Mouse (Mus musculus) forebrain, embryonic 14.5 days (tissue): ENCODE measurements around the gene Tap2. TPM values are rescaled to one million over a fixed set of nuclear protein-coding genes. Genes with fewer than 3 reads are reported as not detected.

ENCODE experiments used
- ATAC-seq: fragments of 200-750 bp; cut with Nextera tagmentation; 2 replicates; pipeline ENCODE4 v1.8.0; 2017; ENCODE audit warnings: mild to moderate bottlenecking, moderate library complexity
- DNase-seq: peaks from one replicate; pipeline ENCODE4 v3.0.0-alpha.2; 2015; ENCODE audit warnings: low spot score
- H3K27ac ChIP-seq: fragments of 300-500 bp; sonication (generic); 2 replicates; pipeline ENCODE4 v1.5.1; 2014; ENCODE audit warnings: low read depth, mild to moderate bottlenecking, control low read depth, low read length, moderate library complexity
- H3K27me3 ChIP-seq: fragments of 300-500 bp; sonication (generic); replicated peaks from 2 replicates; pipeline ENCODE4 v1.6.1; 2014; ENCODE audit warnings: low read length, control low read depth, mixed read lengths; ENCODE audit not compliant: control insufficient read depth, insufficient read depth
- H3K36me3 ChIP-seq: fragments of 300-500 bp; sonication (generic); 2 replicates; pipeline ENCODE4 v1.6.1; 2014; ENCODE audit warnings: low read length, control low read depth; ENCODE audit not compliant: control insufficient read depth, insufficient read depth
- H3K4me1 ChIP-seq: fragments of 300-500 bp; sonication (generic); 2 replicates; pipeline ENCODE4 v1.6.1; 2014; ENCODE audit warnings: antibody characterized with exemption, low read length, control low read depth; ENCODE audit not compliant: control insufficient read depth, insufficient read depth
- H3K4me2 ChIP-seq: fragments of 300-500 bp; sonication (generic); 2 replicates; pipeline ENCODE4 v1.6.1; 2014; ENCODE audit warnings: mild to moderate bottlenecking, control low read depth, low read length
- H3K4me3 ChIP-seq: fragments of 300-500 bp; sonication (generic); 2 replicates; pipeline ENCODE4 v1.5.1; 2014; ENCODE audit warnings: low read depth, low read length, control low read depth
- H3K9ac ChIP-seq: fragments of 300-500 bp; sonication (generic); 2 replicates; pipeline ENCODE4 v1.6.1; 2014; ENCODE audit warnings: mild to moderate bottlenecking, low read length, control low read depth, moderate library complexity
- H3K9me3 ChIP-seq: fragments of 300-500 bp; sonication (generic); replicated peaks from 2 replicates; pipeline ENCODE4 v1.6.1; 2016; ENCODE audit warnings: low read length, control low read depth, mixed read lengths; ENCODE audit not compliant: control insufficient read depth
- WGBS: fragments of 180-500 bp; shearing (Covaris S2); extraction: QIAGEN DNeasy Blood & Tissue Kit; methylation state at CpG from one replicate; pipeline ENCODE4 v1.1.7; 2014; 5-methylcytosine and 5-hydroxymethylcytosine counted together
- polyA plus RNA-seq: library from polyadenylated mRNA; unstranded; fragments of >200 nt; fragmentation: Nextera tagmentation; extraction: Ambion mirVana; gene quantifications from 2 replicates; pipeline ENCODE4 v1.2.1, GENCODE M21; 2014

Gene Tap2
- polyA plus RNA-seq, 1 experiment from 2014 or later: 0.28 TPM

- H3K4me2 ChIP-seq: no peak overlapping the region
- no peaks in the 10 kb centered on the region for H3K36me3 ChIP-seq
- DNase-seq (no peak), ATAC-seq (no peak)
- 0 out of 2 replicates have a peak, but pooled peaks cover 2% of the 10 kb centered on the region for H3K9me3 ChIP-seq
- H3K27ac ChIP-seq: no peak overlapping the region
- no peaks in the 10 kb centered on the region for H3K27me3 ChIP-seq
- H3K4me1 ChIP-seq: no peaks in the 10 kb centered on the region
- WGBS: 70% methylated on average over 4 of the region's 4 CpGs
- H3K4me3 ChIP-seq: no peak overlapping the region
- no peak overlapping the region for H3K9ac ChIP-seq
Measured at GRCm38 (mm10) chr17:34177179-34177578, 26.1 kb upstream of the Tap2 start.

GRCm38 (mm10) chr17:34179019-34179418 is 24.3 kb upstream of the Tap2 start:
- Histone ChIP-seq H3K9ac (no peak overlapping the region), H3K9me3 (0 out of 2 replicates have a peak, but pooled peaks cover 2% of the 10 kb centered on the region), H3K27ac (no peak overlapping the region), H3K4me2 (no peak overlapping the region), H3K4me3 (no peak overlapping the region), H3K4me1 (no peaks in the 10 kb centered on the region), H3K36me3 (no peaks in the 10 kb centered on the region), H3K27me3 (0 out of 2 replicates have a peak, but pooled peaks cover 2% of the 10 kb centered on the region)
- no peak for ATAC-seq
- WGBS: 70% methylated on average over 6 of the region's 6 CpGs
- no peak for DNase-seq

- 76% methylated on average over 13 of the region's 13 CpGs for WGBS
- Histone ChIP-seq H3K4me1 (no peaks in the 10 kb centered on the region), H3K9ac (no peak overlapping the region), H3K27ac (no peak overlapping the region), H3K36me3 (no peaks in the 10 kb centered on the region), H3K4me3 (no peak overlapping the region), H3K4me2 (no peak overlapping the region), H3K9me3 (0 out of 2 replicates have a peak, but pooled peaks cover 2% of the 10 kb centered on the region), H3K27me3 (0 out of 2 replicates have a peak, but pooled peaks cover 3% of the 10 kb centered on the region)
- no peak for DNase-seq
- ATAC-seq: no peak
Measured at GRCm38 (mm10) chr17:34179913-34180859, 23.1 kb upstream of the Tap2 start.

- ATAC-seq (no peak), DNase-seq (no peak)
- Histone ChIP-seq H3K27me3 (peaks cover 26% of the 10 kb centered on the region), H3K9ac (no peak overlapping the region), H3K4me3 (no peak overlapping the region), H3K4me2 (no peak overlapping the region), H3K4me1 (peaks cover 9% of the 10 kb centered on the region), H3K9me3 (no peaks in the 10 kb centered on the region), H3K36me3 (no peaks in the 10 kb centered on the region), H3K27ac (no peak overlapping the region)
- WGBS: 77% methylated on average over 15 of the region's 15 CpGs
Measured at GRCm38 (mm10) chr17:34183564-34184219, 19.6 kb upstream of the Tap2 start.

GRCm38 (mm10) chr17:34185526-34185925 is 17.8 kb upstream of the Tap2 start:
- Histone ChIP-seq H3K4me3 (no peak overlapping the region), H3K27me3 (peaks cover 32% of the 10 kb centered on the region), H3K4me2 (no peak overlapping the region), H3K36me3 (no peaks in the 10 kb centered on the region), H3K9me3 (no peaks in the 10 kb centered on the region), H3K4me1 (peaks cover 9% of the 10 kb centered on the region), H3K27ac (no peak overlapping the region), H3K9ac (no peak overlapping the region)
- 89% methylated on average over 9 of the region's 9 CpGs for WGBS
- ATAC-seq (no peak), DNase-seq (no peak)

GRCm38 (mm10) chr17:34186885-34187260 is 16.5 kb upstream of the Tap2 start:
- Histone ChIP-seq H3K4me3 (peak overlapping the region; percentile 39), H3K27ac (no peak overlapping the region), H3K4me1 (peaks cover 9% of the 10 kb centered on the region), H3K36me3 (no peaks in the 10 kb centered on the region), H3K9me3 (no peaks in the 10 kb centered on the region), H3K27me3 (peaks cover 34% of the 10 kb centered on the region), H3K4me2 (peak overlapping the region; percentile 78), H3K9ac (peak overlapping the region; percentile 61; the same call in 1 of the 2 replicates)
- ATAC-seq (no peak), DNase-seq (no peak)
- WGBS: 2% methylated on average over 14 of the region's 14 CpGs

- Histone ChIP-seq H3K9me3 (no peaks in the 10 kb centered on the region), H3K27ac (no peak within 1 kb of the TSS), H3K4me3 (peak within 1 kb of the TSS; percentile 39), H3K4me2 (peak within 1 kb of the TSS; percentile 78), H3K9ac (peak within 1 kb of the TSS; percentile 61), H3K36me3 (no peaks in the 10 kb centered on the region), H3K4me1 (peaks cover 9% of the 10 kb centered on the region), H3K27me3 (peaks cover 36% of the 10 kb centered on the region)
- under 1% methylated on average over 46 of the region's 46 CpGs for WGBS
- DNase-seq: peak; percentile 96
- ATAC-seq: peak; percentile 98
Measured at GRCm38 (mm10) chr17:34187261-34187916, 15.9 kb upstream of the Tap2 start, which contains the start of the genes Tap1 and Psmb9. Tap1 (plus strand) TSS chr17:34187553. Psmb9 (minus strand) TSS chr17:34187764.

GRCm38 (mm10) chr17:34188010-34188409 is 15.3 kb upstream of the Tap2 start:
- WGBS: 3% methylated on average over 20 of the region's 20 CpGs
- Histone ChIP-seq H3K9me3 (no peaks in the 10 kb centered on the region), H3K4me3 (peak overlapping the region; percentile 39), H3K4me2 (peak overlapping the region; percentile 78), H3K4me1 (peaks cover 9% of the 10 kb centered on the region), H3K27me3 (peaks cover 42% of the 10 kb centered on the region), H3K36me3 (no peaks in the 10 kb centered on the region), H3K9ac (peak overlapping the region; percentile 61), H3K27ac (no peak overlapping the region)
- ATAC-seq (peak; percentile 8; the same call in 1 of the 2 replicates), DNase-seq (no peak)
